Mouse (Mus musculus) kidney, embryonic 16.5 days (tissue): Measurements from ENCODE around the gene Enho. TPM values are rescaled to one million over a fixed set of nuclear protein-coding genes. Genes with fewer than 3 reads are reported as not detected.

Experiments used
- ATAC-seq: fragments of 200-750 bp; cut with Nextera tagmentation; 2 replicates; pipeline ENCODE4 v1.8.0; 2017; ENCODE audit warnings: moderate TSS enrichment; ENCODE audit not compliant: low FRiP score, low TSS enrichment
- H3K27ac ChIP-seq: fragments of 300-500 bp; sonication (generic); 2 replicates; pipeline ENCODE4 v1.5.1; 2014; ENCODE audit warnings: low read length
- H3K27me3 ChIP-seq: fragments of 300-500 bp; sonication (generic); 2 replicates; pipeline ENCODE4 v1.6.1; 2014; ENCODE audit warnings: low read length, control low read depth, mixed read lengths; ENCODE audit not compliant: insufficient read depth
- H3K36me3 ChIP-seq: fragments of 300-500 bp; sonication (generic); 2 replicates; pipeline ENCODE4 v1.6.1; 2014; ENCODE audit warnings: low read length, control low read depth, mixed read lengths; ENCODE audit not compliant: insufficient read depth
- H3K4me1 ChIP-seq: fragments of 300-500 bp; sonication (generic); 2 replicates; pipeline ENCODE4 v1.6.1; 2014; ENCODE audit warnings: low read length, control low read depth, mixed read lengths; ENCODE audit not compliant: insufficient read depth
- H3K4me2 ChIP-seq: fragments of 300-500 bp; sonication (generic); replicated peaks from 2 replicates; pipeline ENCODE4 v1.6.1; 2014; ENCODE audit warnings: low read depth, low read length
- H3K4me3 ChIP-seq: fragments of 300-500 bp; sonication (generic); 2 replicates; pipeline ENCODE4 v1.5.1; 2014; ENCODE audit warnings: mild to moderate bottlenecking, low read length
- H3K9ac ChIP-seq: fragments of 300-500 bp; sonication (generic); replicated peaks from 2 replicates; pipeline ENCODE4 v1.6.1; 2014; ENCODE audit warnings: low read length
- H3K9me3 ChIP-seq: fragments of 300-500 bp; sonication (generic); 2 replicates; pipeline ENCODE4 v1.6.1; 2016; ENCODE audit warnings: low read length, control low read depth
- WGBS: fragments of 180-500 bp; shearing (Covaris S2); extraction: QIAGEN DNeasy Blood & Tissue Kit; methylation state at CpG from one replicate; pipeline ENCODE4 v1.1.7; 2014; 5-methylcytosine and 5-hydroxymethylcytosine counted together
- polyA plus RNA-seq: library from polyadenylated mRNA; unstranded; fragments of >200 nt; fragmentation: Nextera tagmentation; extraction: Ambion mirVana; gene quantifications from 2 replicates; pipeline ENCODE4 v1.2.1, GENCODE M21; 2015

Gene Enho
- polyA plus RNA-seq, 1 experiment from 2014 or later: 23.5 TPM

- no peak overlapping the region for H3K4me2 ChIP-seq
- H3K36me3 ChIP-seq: no peaks in the 10 kb centered on the region
- peak overlapping the region; percentile 47 for H3K27ac ChIP-seq
- no peaks in the 10 kb centered on the region; the same call in 1 of the 2 replicates for H3K27me3 ChIP-seq
- no peak for ATAC-seq
- no peak overlapping the region for H3K9ac ChIP-seq
- no peak overlapping the region for H3K4me3 ChIP-seq
- no peaks in the 10 kb centered on the region for H3K9me3 ChIP-seq
- whole genome bisulfite sequencing: 71% methylated on average over 10 of the region's 10 CpGs
- H3K4me1 ChIP-seq: peaks cover 34% of the 10 kb centered on the region
Measured at GRCm38 (mm10) chr4:41636882-41637635, 3.1 kb downstream of the Enho start.

- peaks cover 41% of the 10 kb centered on the region for H3K4me1 ChIP-seq
- no peaks in the 10 kb centered on the region for H3K9me3 ChIP-seq
- no peaks in the 10 kb centered on the region; the same call in 1 of the 2 replicates for H3K27me3 ChIP-seq
- no peak overlapping the region for H3K9ac ChIP-seq
- H3K27ac ChIP-seq: peak overlapping the region; percentile 47
- H3K36me3 ChIP-seq: no peaks in the 10 kb centered on the region
- 8% methylated on average over 7 of the region's 7 CpGs for WGBS
- ATAC-seq: no peak
- no peak overlapping the region for H3K4me3 ChIP-seq
- H3K4me2 ChIP-seq: no peak overlapping the region
Measured at GRCm38 (mm10) chr4:41636366-41636765, 3.8 kb downstream of the Enho start.

- H3K9ac ChIP-seq: no peak overlapping the region
- H3K27ac ChIP-seq: peak overlapping the region; percentile 47
- no peaks in the 10 kb centered on the region for H3K9me3 ChIP-seq
- peaks cover 45% of the 10 kb centered on the region for H3K4me1 ChIP-seq
- no peak overlapping the region for H3K4me3 ChIP-seq
- no peaks in the 10 kb centered on the region; the same call in 1 of the 2 replicates for H3K27me3 ChIP-seq
- 37% methylated on average over 2 of the region's 2 CpGs for WGBS
- H3K4me2 ChIP-seq: no peak overlapping the region
- H3K36me3 ChIP-seq: no peaks in the 10 kb centered on the region
- 0 out of 2 replicates have a peak, but pooled peaks have one; percentile 4 for ATAC-seq
Measured at GRCm38 (mm10) chr4:41635906-41636305, 4.2 kb downstream of the Enho start.

- H3K36me3 ChIP-seq: no peaks in the 10 kb centered on the region
- peaks cover 47% of the 10 kb centered on the region for H3K4me1 ChIP-seq
- H3K27me3 ChIP-seq: no peaks in the 10 kb centered on the region; the same call in 1 of the 2 replicates
- H3K4me2 ChIP-seq: no peak overlapping the region
- H3K9ac ChIP-seq: no peak overlapping the region
- no peaks in the 10 kb centered on the region for H3K9me3 ChIP-seq
- no peak overlapping the region for H3K4me3 ChIP-seq
- ATAC-seq: no peak
- no peak overlapping the region; the same call in 1 of the 2 replicates for H3K27ac ChIP-seq
- 49% methylated on average over 8 of the region's 8 CpGs for WGBS
Measured at GRCm38 (mm10) chr4:41635224-41635623, 4.9 kb downstream of the Enho start.

GRCm38 (mm10) chr4:41634631-41635030 lies 5.5 kb downstream of the Enho start:
- Histone ChIP-seq H3K27ac (no peak overlapping the region), H3K4me2 (no peak overlapping the region), H3K4me3 (no peak overlapping the region), H3K36me3 (no peaks in the 10 kb centered on the region), H3K4me1 (peaks cover 53% of the 10 kb centered on the region), H3K27me3 (no peaks in the 10 kb centered on the region; the same call in 1 of the 2 replicates), H3K9me3 (no peaks in the 10 kb centered on the region), H3K9ac (no peak overlapping the region)
- ATAC-seq: no peak
- WGBS: 89% methylated on average over 8 of the region's 8 CpGs

- peaks cover 65% of the 10 kb centered on the region for H3K4me1 ChIP-seq
- no peak for ATAC-seq
- no peak overlapping the region for H3K27ac ChIP-seq
- H3K9ac ChIP-seq: no peak overlapping the region
- H3K4me3 ChIP-seq: no peak overlapping the region
- no peaks in the 10 kb centered on the region for H3K9me3 ChIP-seq
- H3K27me3 ChIP-seq: no peaks in the 10 kb centered on the region; the same call in 1 of the 2 replicates
- no peak overlapping the region for H3K4me2 ChIP-seq
- WGBS: 53% methylated on average over 9 of the region's 9 CpGs
- H3K36me3 ChIP-seq: no peaks in the 10 kb centered on the region
Measured at GRCm38 (mm10) chr4:41633001-41633400, 7.1 kb downstream of the Enho start.

GRCm38 (mm10) chr4:41631390-41631789 lies 8.7 kb downstream of the Enho start:
- Histone ChIP-seq H3K9me3 (no peaks in the 10 kb centered on the region), H3K4me3 (no peak overlapping the region), H3K36me3 (no peaks in the 10 kb centered on the region), H3K4me1 (peaks cover 60% of the 10 kb centered on the region), H3K9ac (peak overlapping the region; percentile 36), H3K27me3 (no peaks in the 10 kb centered on the region; the same call in 1 of the 2 replicates), H3K27ac (peak overlapping the region; percentile 52), H3K4me2 (no peak overlapping the region)
- peak; percentile 8; the same call in 1 of the 2 replicates for ATAC-seq
- WGBS: 4% methylated on average over 11 of the region's 11 CpGs

- no peak overlapping the region for H3K9ac ChIP-seq
- no peak overlapping the region for H3K27ac ChIP-seq
- 38% methylated on average over 6 of the region's 6 CpGs for WGBS
- no peak overlapping the region for H3K4me2 ChIP-seq
- H3K36me3 ChIP-seq: no peaks in the 10 kb centered on the region
- H3K9me3 ChIP-seq: no peaks in the 10 kb centered on the region
- H3K4me3 ChIP-seq: no peak overlapping the region
- peaks cover 48% of the 10 kb centered on the region for H3K4me1 ChIP-seq
- ATAC-seq: no peak
- H3K27me3 ChIP-seq: no peaks in the 10 kb centered on the region; the same call in 1 of the 2 replicates
Measured at GRCm38 (mm10) chr4:41630196-41630595, 9.9 kb downstream of the Enho start.

GRCm38 (mm10) chr4:41628202-41628927 lies 11.8 kb downstream of the Enho start:
- Histone ChIP-seq H3K9me3 (no peaks in the 10 kb centered on the region), H3K4me3 (no peak overlapping the region), H3K9ac (0 out of 2 replicates have a peak overlapping the region, but pooled peaks have one; percentile 49), H3K4me1 (peaks cover 47% of the 10 kb centered on the region), H3K27me3 (no peaks in the 10 kb centered on the region; the same call in 1 of the 2 replicates), H3K36me3 (no peaks in the 10 kb centered on the region), H3K4me2 (no peak overlapping the region), H3K27ac (peak overlapping the region; percentile 76)
- peak; percentile 66 for ATAC-seq
- 6% methylated on average over 8 of the region's 8 CpGs for WGBS
